Mouse (Mus musculus): Measurements from ENCODE around the gene Gm45213. TPM values are rescaled to one million over a fixed set of nuclear protein-coding genes. Genes with fewer than 3 reads are reported as not detected.

The Gm45213 gene
- polyA plus RNA-seq, 1 experiment from 2014 or later = not detected

DNA sequence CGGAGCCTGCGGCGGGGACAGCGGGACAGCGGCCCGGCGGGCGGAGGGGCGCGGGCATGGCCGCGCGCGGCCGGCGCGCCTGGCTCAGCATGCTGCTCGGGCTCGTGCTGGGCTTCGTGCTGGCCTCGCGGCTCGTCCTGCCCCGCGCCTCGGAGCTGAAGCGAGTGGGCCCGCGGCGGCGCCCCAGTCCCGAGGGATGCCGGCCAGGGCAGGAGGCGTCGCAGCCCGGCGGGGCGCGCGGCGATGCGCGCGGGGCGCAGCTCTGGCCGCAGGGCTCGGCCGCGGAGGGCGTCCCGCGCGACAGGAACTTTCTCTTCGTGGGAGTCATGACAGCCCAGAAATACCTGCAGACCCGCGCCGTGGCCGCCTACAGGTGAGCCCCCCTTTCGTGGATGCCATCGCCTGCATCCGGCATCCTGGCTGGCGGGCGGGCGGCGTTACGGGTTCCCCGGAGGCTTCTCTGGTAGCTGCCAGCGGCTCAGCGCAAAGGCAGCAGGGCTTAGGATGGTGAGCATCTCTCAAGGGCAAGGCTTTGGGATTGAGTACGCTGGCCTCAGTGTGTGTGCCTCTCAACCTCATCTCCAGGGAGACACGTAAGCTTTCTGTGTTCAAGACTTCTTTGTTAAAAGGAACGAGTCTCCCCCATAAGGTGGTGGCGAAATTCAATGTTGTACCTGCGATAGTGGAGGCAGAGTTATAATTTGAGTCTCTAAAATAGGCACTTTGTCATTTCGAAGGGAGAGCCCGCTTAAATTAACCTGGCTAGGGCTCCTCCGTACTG lies 66.6 kb downstream of the Gm45213 start:
- H3K4me1 ChIP-seq = peaks cover 43% of the 10 kb centered on the region
- H3K4me2 ChIP-seq = peak overlapping the region; percentile 98
- no peaks in the 10 kb centered on the region for H3K36me3 ChIP-seq
- ATAC-seq (ENCODE audit: low FRiP score) = peak; percentile 25
- peak overlapping the region; percentile 90 for H3K27ac ChIP-seq (replicated peaks)
- peak overlapping the region; percentile 93 for H3K9ac ChIP-seq (replicated peaks)
- H3K27me3 ChIP-seq (replicated peaks) = 0 out of 2 replicates have a peak, but pooled peaks cover 3% of the 10 kb centered on the region
- under 1% methylated on average over 65 of the region's 77 CpGs for WGBS
- peak overlapping the region; percentile 95 for H3K4me3 ChIP-seq (replicated peaks)
- no peaks in the 10 kb centered on the region for H3K9me3 ChIP-seq (replicated peaks)

DNA sequence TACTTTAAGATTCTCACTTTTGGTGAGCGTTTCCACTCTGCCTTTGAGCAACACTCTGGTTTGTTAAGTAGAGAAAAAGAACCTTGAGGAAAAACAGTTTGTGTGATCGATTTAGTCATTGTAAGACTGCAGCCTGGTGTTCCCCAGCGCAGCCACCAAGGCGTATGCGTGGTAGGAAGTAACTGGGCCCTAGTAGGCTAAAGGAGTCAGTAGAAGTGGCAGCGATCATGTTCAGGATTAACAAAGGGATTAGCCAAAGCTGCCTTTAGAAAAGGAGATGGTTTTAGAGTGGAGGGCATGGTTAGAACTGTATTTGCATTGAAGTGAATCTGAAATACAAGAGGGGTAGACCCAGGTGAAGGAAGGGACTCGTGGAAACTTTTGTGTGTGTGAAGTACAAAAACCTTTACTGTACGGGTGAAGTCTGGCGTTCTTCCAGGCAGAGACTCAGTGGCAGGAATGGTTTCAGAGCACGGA lies 67.3 kb downstream of the Gm45213 start:
- 2% methylated on average over 10 of the region's 10 CpGs for WGBS
- no peak for ATAC-seq (ENCODE audit: low FRiP score)

DNA sequence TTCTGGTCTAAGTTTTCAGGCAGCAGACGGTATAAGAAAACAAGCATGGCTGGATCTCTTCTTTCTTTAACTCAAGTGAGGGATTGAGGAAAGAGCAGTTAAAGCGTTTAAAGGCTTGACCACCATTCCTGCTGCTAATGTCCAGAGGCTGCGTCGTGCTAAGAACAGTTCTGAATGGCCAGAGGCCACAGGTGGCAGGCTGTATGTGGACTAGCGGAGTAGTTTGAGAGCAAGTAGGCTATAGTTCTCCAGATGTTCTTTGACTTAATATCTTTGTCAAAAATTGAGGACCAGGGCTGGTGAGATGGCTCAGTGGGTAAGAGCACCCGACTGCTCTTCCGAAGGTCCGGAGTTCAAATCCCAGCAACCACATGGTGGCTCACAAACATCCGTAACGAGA lies 67.8 kb downstream of the Gm45213 start:
- Histone ChIP-seq H3K9ac (replicated peaks) (peak overlapping the region; percentile 93; the same call in 1 of the 2 replicates), H3K27me3 (replicated peaks) (0 out of 2 replicates have a peak, but pooled peaks cover 3% of the 10 kb centered on the region), H3K9me3 (replicated peaks) (no peaks in the 10 kb centered on the region), H3K4me3 (replicated peaks) (peak overlapping the region; percentile 95), H3K4me2 (peak overlapping the region; percentile 98), H3K27ac (replicated peaks) (no peak overlapping the region; the same call in 1 of the 2 replicates), H3K4me1 (peaks cover 52% of the 10 kb centered on the region), H3K36me3 (no peaks in the 10 kb centered on the region)
- 56% methylated on average over 10 of the region's 10 CpGs for WGBS
- ATAC-seq (ENCODE audit: low FRiP score) = no peak

More for the DNA sequence above, 67.3 kb downstream of the Gm45213 start:
- Histone ChIP-seq H3K9ac (replicated peaks) (peak overlapping the region; percentile 93), H3K9me3 (replicated peaks) (no peaks in the 10 kb centered on the region), H3K27ac (replicated peaks) (peak overlapping the region; percentile 90), H3K4me2 (peak overlapping the region; percentile 98), H3K36me3 (no peaks in the 10 kb centered on the region), H3K4me3 (replicated peaks) (peak overlapping the region; percentile 95), H3K27me3 (replicated peaks) (0 out of 2 replicates have a peak, but pooled peaks cover 3% of the 10 kb centered on the region), H3K4me1 (peaks cover 48% of the 10 kb centered on the region)

Other genes starting within 250 kb of the Gm45213 start
- gene Pcsk6, start 181.9 kb upstream of the Gm45213 start, polyA plus RNA-seq (2015; fragmentation: Nextera tagmentation; extraction: Ambion mirVana) = 1.4 and 1.5 TPM in 2 replicates
- gene Snrpa1, start 15.4 kb downstream of the Gm45213 start, polyA plus RNA-seq (2015; fragmentation: Nextera tagmentation; extraction: Ambion mirVana) = 116 and 133 TPM in 2 replicates
- 92.0 and 93.1 TPM in 2 replicates for gene Selenos, start 36.0 kb downstream of the Gm45213 start, polyA plus RNA-seq (2015; fragmentation: Nextera tagmentation; extraction: Ambion mirVana)
- gene Chsy1, start 65.9 kb downstream of the Gm45213 start, polyA plus RNA-seq (2015; fragmentation: Nextera tagmentation; extraction: Ambion mirVana) = 9.9 and 10.7 TPM in 2 replicates

Data from neural tube, embryonic 15.5 days (tissue).